Mouse (Mus musculus) G1E (cell line): Measurements from ENCODE around the gene Ppp1r9b. TPM values are rescaled to one million over a fixed set of nuclear protein-coding genes. Genes with fewer than 3 reads are reported as not detected.
"Not testable (repeated sequence)": the region's sequence is repeated elsewhere in the genome, so short reads cannot be mapped to it uniquely, and the experiment has no call there.

Experiments
- ATAC-seq: 2 replicates; pipeline ENCODE4 v1.8.0; 2016; ENCODE audit warnings: mild to moderate bottlenecking; ENCODE audit not compliant: insufficient number of reproducible peaks, poor library complexity, low FRiP score, severe bottlenecking; ENCODE audit errors: extremely low read depth
- DNase-seq: peaks from one replicate; pipeline ENCODE4 v3.0.0; 2012; ENCODE audit warnings: low spot score
- H3K27me3 ChIP-seq: 2 replicates; pipeline ENCODE4 v1.6.1; 2012; ENCODE audit warnings: mild to moderate bottlenecking, low read length, inconsistent platforms; ENCODE audit not compliant: insufficient read depth
- H3K36me3 ChIP-seq: replicated peaks from 2 replicates; pipeline ENCODE3; 2012; ENCODE audit warnings: mild to moderate bottlenecking, inconsistent platforms
- H3K4me1 ChIP-seq: 2 replicates; pipeline ENCODE4 v1.6.1; 2012; ENCODE audit warnings: low read depth, low read length, inconsistent platforms, mixed read lengths; ENCODE audit not compliant: insufficient read depth
- H3K4me3 ChIP-seq: 2 replicates; pipeline ENCODE4 v1.5.1; 2012; ENCODE audit warnings: low read depth, mild to moderate bottlenecking, inconsistent platforms, low read length, moderate library complexity, mixed read lengths
- H3K9me3 ChIP-seq: replicated peaks from 2 replicates; pipeline ENCODE4 v1.6.1; 2012; ENCODE audit warnings: inconsistent platforms
- CTCF ChIP-seq: IDR thresholded peaks from 2 replicates; pipeline ENCODE4 v1.5.1; 2012; ENCODE audit warnings: low read depth, low read length, inconsistent platforms, mixed read lengths
- GATA1 ChIP-seq: IDR thresholded peaks from 2 replicates; pipeline ENCODE4 v1.6.1; 2012; ENCODE audit warnings: borderline replicate concordance, low read length, inconsistent platforms, mixed read lengths
- GATA2 ChIP-seq: IDR thresholded peaks from 2 replicates; pipeline ENCODE4 v1.6.1; 2012; ENCODE audit warnings: low read depth, low read length, inconsistent platforms, borderline replicate concordance
- POLR2AphosphoS5 ChIP-seq: IDR thresholded peaks from 2 replicates; pipeline ENCODE4 v1.6.1; 2012; ENCODE audit warnings: low read depth, low read length, inconsistent platforms; ENCODE audit not compliant: insufficient replicate concordance
- TAL1 ChIP-seq: conservative IDR thresholded peaks from 2 replicates; pipeline ENCODE4 v1.6.1; 2012; ENCODE audit warnings: low read depth, low read length, inconsistent platforms, mixed read lengths
- polyA plus RNA-seq: library from polyadenylated mRNA; stranded (reverse); fragments of >175 nt; gene quantifications from 2 replicates; pipeline ENCODE4 v1.2.3, GENCODE M21; 2012
- total RNA-seq, 2 experiments: library from RNA; stranded (forward) in 1 of 2; stranded (reverse) in 1 of 2; fragments of 200-1000 nt in 1 of 2; fragments of >200 nt in 1 of 2; fragmentation: Nextera tagmentation in 1 of 2; gene quantifications; 2 replicates each; pipeline ENCODE4 v1.2.3; 2014 to 2017

The Ppp1r9b gene
- total and polyA plus RNA-seq, 3 experiments: 83.2 to 207 (median 117) TPM

- peaks cover 89% of the 10 kb centered on the region for H3K4me1 ChIP-seq
These were observed 15.8 kb downstream of the Ppp1r9b start for GRCm38 (mm10) chr11:95006525-95007219.

DNA sequence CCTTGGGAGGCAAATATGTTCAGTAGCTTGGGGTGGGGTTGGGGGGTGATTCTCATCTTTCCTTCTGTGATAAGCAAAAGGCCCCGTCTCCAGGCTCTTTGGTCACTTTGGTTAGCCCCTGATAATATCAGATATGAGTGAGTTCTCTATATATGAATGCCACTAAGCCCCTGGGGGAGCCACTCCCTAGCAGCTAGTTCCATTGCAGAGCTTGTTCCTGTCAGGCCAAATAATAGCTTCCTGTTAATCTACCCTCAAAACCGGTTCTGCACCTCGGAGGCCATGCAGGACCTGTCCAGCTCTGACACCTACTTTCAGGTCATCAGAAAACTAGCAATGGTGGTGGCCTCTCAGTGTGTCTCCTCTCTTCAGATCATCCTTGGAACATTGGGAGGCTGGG, 16.6 kb downstream of the Ppp1r9b start:
- Histone ChIP-seq H3K27me3 (no peaks in the 10 kb centered on the region), H3K9me3 (no peaks in the 10 kb centered on the region), H3K4me3 (peak overlapping the region; percentile 46; the same call in 1 of the 2 replicates), H3K4me1 (peaks cover 89% of the 10 kb centered on the region), H3K36me3 (peaks cover 48% of the 10 kb centered on the region)
- no peak for DNase-seq
- no peak for ATAC-seq
- no peak for TF ChIP-seq GATA2
- no peak for TF ChIP-seq TAL1
- TF ChIP-seq CTCF: no peak
- TF ChIP-seq GATA1: no peak
- no peak; the same call in 1 of the 2 replicates for TF ChIP-seq POLR2AphosphoS5

More at GRCm38 (mm10) chr11:95006525-95007219, 15.8 kb downstream of the Ppp1r9b start:
- TF ChIP-seq POLR2AphosphoS5 (no peak), TAL1 (no peak), GATA1 (no peak), GATA2 (no peak), CTCF (no peak)
- peak overlapping the region; percentile 56; the same call in 1 of the 2 replicates for H3K4me3 ChIP-seq
- H3K9me3 ChIP-seq: no peaks in the 10 kb centered on the region
- H3K36me3 ChIP-seq: peaks cover 55% of the 10 kb centered on the region
- no peaks in the 10 kb centered on the region for H3K27me3 ChIP-seq
- ATAC-seq: peak; percentile 46; the same call in 1 of the 2 replicates
- peak; percentile 89 for DNase-seq

DNA sequence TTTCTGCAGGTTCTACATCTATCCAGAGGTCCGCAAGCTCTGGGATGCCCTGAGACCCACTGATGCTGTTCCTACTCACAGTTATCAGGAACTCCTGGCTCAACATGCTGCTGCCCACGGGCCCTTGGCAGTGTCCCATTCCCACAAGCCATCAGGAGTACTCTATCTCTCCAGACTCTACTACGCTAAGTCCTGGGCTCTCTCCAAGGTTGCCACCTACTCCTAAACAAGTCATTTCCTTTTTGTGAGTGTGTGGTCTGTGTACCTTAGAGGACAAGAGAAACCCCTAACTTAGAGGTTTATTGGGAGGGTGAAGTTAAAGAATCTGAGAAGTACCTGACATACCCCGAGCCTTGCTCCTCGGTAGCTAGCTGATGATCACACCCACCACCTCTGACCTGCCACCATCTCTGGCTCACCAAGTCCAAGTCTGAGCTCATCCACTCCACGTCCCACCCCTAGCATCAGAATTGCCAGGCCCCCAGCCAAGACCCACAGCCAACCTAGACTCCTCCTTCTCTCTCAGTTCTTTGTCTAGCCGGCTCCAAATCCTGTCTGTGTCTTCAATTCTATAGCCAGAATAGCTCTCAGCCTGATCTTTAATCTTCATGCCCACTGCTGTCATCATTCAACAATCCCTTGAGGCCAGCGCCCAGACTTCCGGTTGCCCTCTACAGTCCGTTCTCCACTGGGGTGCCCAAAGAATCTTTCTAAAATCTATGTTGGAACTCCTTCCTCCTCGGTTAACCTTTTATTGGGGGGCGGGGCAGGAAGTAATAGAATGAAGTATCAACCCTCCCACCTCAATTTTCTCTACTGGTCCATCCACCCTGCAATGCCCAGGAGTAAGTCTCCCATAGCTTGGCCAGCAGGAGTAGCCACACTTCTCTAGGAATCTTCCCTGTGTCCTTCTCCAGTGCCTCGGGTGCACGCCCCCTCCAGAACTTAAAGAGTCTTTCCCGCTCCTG, 18.1 kb downstream of the Ppp1r9b start:
- Histone ChIP-seq H3K36me3 (peaks cover 46% of the 10 kb centered on the region), H3K27me3 (no peaks in the 10 kb centered on the region), H3K9me3 (no peaks in the 10 kb centered on the region), H3K4me1 (peaks cover 87% of the 10 kb centered on the region), H3K4me3 (peak overlapping the region; percentile 83)
- ATAC-seq: no peak
- no peak for DNase-seq
- TF ChIP-seq CTCF: no peak
- no peak for TF ChIP-seq GATA2
- no peak; the same call in 1 of the 2 replicates for TF ChIP-seq POLR2AphosphoS5
- TF ChIP-seq GATA1: no peak
- no peak for TF ChIP-seq TAL1

DNA sequence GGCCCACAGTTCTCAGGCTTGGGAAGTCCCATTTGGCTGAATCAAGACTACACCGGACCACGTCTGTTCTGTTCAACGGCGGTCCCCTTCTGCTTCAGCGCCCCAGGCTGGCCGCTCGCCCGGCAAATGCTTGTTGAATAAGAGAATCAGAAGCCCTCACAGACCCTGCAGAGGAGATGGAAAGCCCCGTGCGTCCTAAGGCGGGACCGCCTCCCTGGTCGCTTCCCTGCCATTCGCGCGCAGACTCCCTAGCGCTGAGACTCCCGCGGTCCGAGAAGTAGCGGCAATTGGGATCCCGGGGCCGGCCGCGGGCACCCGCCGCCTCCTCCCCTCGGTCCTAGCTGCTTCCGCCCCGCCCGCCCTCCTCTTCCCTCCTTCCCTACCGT, 18.8 kb downstream of the Ppp1r9b start, which contains the start of gene Samd14:
Gene Samd14, plus strand, starts transcription at position 251 of the 386 bp plus-strand sequence.
- TF ChIP-seq GATA2: no peak
- no peak for TF ChIP-seq POLR2AphosphoS5
- TF ChIP-seq CTCF: no peak
- TF ChIP-seq TAL1: no peak
- no peak for TF ChIP-seq GATA1
- DNase-seq (peak; percentile 73), ATAC-seq (no peak)
- H3K9me3 ChIP-seq: no peaks in the 10 kb centered on the region
- H3K4me1 ChIP-seq: peaks cover 87% of the 10 kb centered on the region
- H3K4me3 ChIP-seq: peak within 1 kb of the TSS; percentile 83
- H3K27me3 ChIP-seq: no peaks in the 10 kb centered on the region
- peaks cover 46% of the 10 kb centered on the region for H3K36me3 ChIP-seq

GRCm38 (mm10) chr11:95010141-95010739, 19.4 kb downstream of the Ppp1r9b start:
- Histone ChIP-seq H3K9me3 (no peaks in the 10 kb centered on the region), H3K36me3 (peaks cover 46% of the 10 kb centered on the region), H3K27me3 (no peaks in the 10 kb centered on the region), H3K4me3 (peak overlapping the region; percentile 83), H3K4me1 (peaks cover 87% of the 10 kb centered on the region)
- no peak for ATAC-seq
- DNase-seq: no peak
- TF ChIP-seq POLR2AphosphoS5 (no peak), GATA2 (no peak), GATA1 (no peak), CTCF (no peak), TAL1 (no peak)

GRCm38 (mm10) chr11:95010841-95011403, 20.1 kb downstream of the Ppp1r9b start:
- ATAC-seq, DNase-seq, H3K27me3 ChIP-seq, H3K9me3 ChIP-seq: not testable (repeated sequence)
- Histone ChIP-seq H3K36me3 (peaks cover 46% of the 10 kb centered on the region), H3K4me1 (peaks cover 87% of the 10 kb centered on the region), H3K4me3 (peak overlapping the region; percentile 83)
